In the genomic region with DNA sequence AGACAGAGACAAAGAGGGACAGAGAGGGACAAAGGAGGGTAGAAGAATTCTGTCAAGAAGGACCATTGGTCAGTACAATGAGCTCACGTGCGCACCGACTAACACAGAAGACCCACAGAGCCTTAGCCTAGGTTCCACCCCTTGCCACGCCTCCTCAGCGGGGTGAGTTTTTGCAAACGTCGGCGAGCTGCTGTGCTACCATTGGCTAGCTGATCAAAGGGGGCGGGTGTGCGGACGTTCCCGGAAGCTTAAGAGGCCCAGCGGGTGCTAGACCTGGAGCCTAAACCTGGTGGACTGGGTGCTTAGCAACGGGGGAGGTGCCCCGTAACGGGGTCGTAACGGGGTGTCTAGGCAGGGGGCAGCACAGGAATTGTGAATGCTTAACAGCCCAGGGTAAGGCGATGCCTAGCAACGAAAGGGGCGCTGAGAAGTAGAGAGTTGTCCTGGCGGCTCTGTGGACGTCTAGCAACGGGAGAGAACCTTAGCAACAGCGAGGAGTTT, we compare ENCODE assay signal across 8 mouse cellular contexts. TPM values are rescaled to one million over a fixed set of nuclear protein-coding genes. Genes with fewer than 3 reads are reported as not detected.
DNase-seq lines count a peak whose midpoint lies in the region; ATAC-seq and TF ChIP-seq lines count a peak whose summit lies in the region.

A gene (plus strand): TSS at position 243 of the 501 bp plus-strand sequence.

- DNase-seq in 3134 (ENCODE audit: extremely low read depth, insufficient read length, low spot score), result peak; percentile 90
- peak; percentile 96 to 97 for DNase-seq in adrenal gland, postnatal 36 days
- peak; percentile 97 for DNase-seq in heart, adult 18-20 months
- peak; percentile 98 for DNase-seq in kidney, adult 2 months
- peak; percentile 87 to 93 for DNase-seq in spleen, adult 2 months (ENCODE audit: low read depth in 1 of 2, low spot score in 2 of 2)

- WGBS in embryonic facial prominence, embryonic 13.5 days, result under 1% methylated on average over 25 of the region's 25 CpGs
- under 1% methylated on average over 25 of the region's 25 CpGs for WGBS in kidney, adult 2 months
- under 1% methylated on average over 25 of the region's 25 CpGs for WGBS in limb, embryonic 12.5 days
- under 1% methylated on average over 25 of the region's 25 CpGs for WGBS in midbrain, embryonic 15.5 days
- under 1% methylated on average over 25 of the region's 25 CpGs for WGBS in spleen, adult 2 months

- H3K27ac ChIP-seq in embryonic facial prominence, embryonic 13.5 days, result peak within 1 kb of the TSS; percentile 85
- peak within 1 kb of the TSS; percentile 29; the same call in 1 of the 2 replicates for H3K27ac ChIP-seq in kidney, adult 2 months (ENCODE audit: insufficient read depth, low read depth, low read length)
- peak within 1 kb of the TSS; percentile 84 for H3K27ac ChIP-seq in limb, embryonic 12.5 days
- peak within 1 kb of the TSS; percentile 81 for H3K27ac ChIP-seq in midbrain, embryonic 15.5 days
- H3K27ac ChIP-seq in spleen, adult 2 months (ENCODE audit: insufficient read depth, low read length), result peak within 1 kb of the TSS; percentile 4; the same call in 1 of the 2 replicates

- peak within 1 kb of the TSS; percentile 56 for H3K4me3 ChIP-seq in embryonic facial prominence, embryonic 13.5 days
- peak within 1 kb of the TSS; percentile 68 for H3K4me3 ChIP-seq in kidney, adult 2 months (ENCODE audit: insufficient read depth, low read depth, low read length)
- H3K4me3 ChIP-seq in limb, embryonic 12.5 days (replicated peaks), result peak within 1 kb of the TSS; percentile 47
- H3K4me3 ChIP-seq in midbrain, embryonic 15.5 days, result peak within 1 kb of the TSS; percentile 52
- H3K4me3 ChIP-seq in spleen, adult 2 months (ENCODE audit: extremely low read depth, insufficient read depth, insufficient read length), result peak within 1 kb of the TSS; percentile 59

- TF ChIP-seq CTCF in kidney, adult 2 months (conservative IDR thresholded peaks at IDR 0.05; ENCODE audit: insufficient read depth, insufficient read length, low read depth, low read length), result no peak
- no peak for TF ChIP-seq CTCF in spleen, adult 2 months (IDR thresholded peaks at IDR 0.05; ENCODE audit: extremely low read depth, insufficient read depth, insufficient read length, insufficient replicate concordance)

- H3K27me3 ChIP-seq in embryonic facial prominence, embryonic 13.5 days, result no peaks in the 10 kb centered on the region
- H3K27me3 ChIP-seq in kidney, adult 2 months (replicated peaks; ENCODE audit: control insufficient read depth, insufficient read depth, low read length), result no peaks in the 10 kb centered on the region
- no peaks in the 10 kb centered on the region for H3K27me3 ChIP-seq in limb, embryonic 12.5 days
- H3K27me3 ChIP-seq in midbrain, embryonic 15.5 days (replicated peaks), result no peaks in the 10 kb centered on the region
- H3K27me3 ChIP-seq in spleen, adult 2 months (ENCODE audit: control insufficient read depth, insufficient read depth, low read length), result no peaks in the 10 kb centered on the region

- peak within 1 kb of the TSS; percentile 83 for H3K4me2 ChIP-seq in embryonic facial prominence, embryonic 13.5 days
- peak within 1 kb of the TSS; percentile 74 for H3K4me2 ChIP-seq in limb, embryonic 12.5 days
- peak within 1 kb of the TSS; percentile 78 for H3K4me2 ChIP-seq in midbrain, embryonic 15.5 days

- peaks cover 8% of the 10 kb centered on the region for H3K36me3 ChIP-seq in embryonic facial prominence, embryonic 13.5 days
- no peaks in the 10 kb centered on the region for H3K36me3 ChIP-seq in kidney, adult 2 months (ENCODE audit: control insufficient read depth, insufficient read depth, low read length)
- no peaks in the 10 kb centered on the region for H3K36me3 ChIP-seq in limb, embryonic 12.5 days
- H3K36me3 ChIP-seq in midbrain, embryonic 15.5 days (replicated peaks), result no peaks in the 10 kb centered on the region
- no peaks in the 10 kb centered on the region for H3K36me3 ChIP-seq in spleen, adult 2 months (ENCODE audit: control insufficient read depth, insufficient read depth, low read length)

- peak; percentile 61 for TF ChIP-seq POLR2A in kidney, adult 2 months (IDR thresholded peaks at IDR 0.05; ENCODE audit: low read depth, low read length)
- TF ChIP-seq POLR2A in spleen, adult 2 months (IDR thresholded peaks at IDR 0.05; ENCODE audit: low read depth, low read length), result no peak

- peaks cover 16% of the 10 kb centered on the region for H3K4me1 ChIP-seq in embryonic facial prominence, embryonic 13.5 days
- peaks cover 8% of the 10 kb centered on the region for H3K4me1 ChIP-seq in kidney, adult 2 months (ENCODE audit: control insufficient read depth, insufficient read depth, low read length)
- H3K4me1 ChIP-seq in limb, embryonic 12.5 days (replicated peaks), result peaks cover 19% of the 10 kb centered on the region
- peaks cover 17% of the 10 kb centered on the region for H3K4me1 ChIP-seq in midbrain, embryonic 15.5 days
- H3K4me1 ChIP-seq in spleen, adult 2 months (ENCODE audit: control insufficient read depth, insufficient read depth, insufficient read length), result peaks cover 7% of the 10 kb centered on the region; the same call in 1 of the 2 replicates

- no peaks in the 10 kb centered on the region for H3K9me3 ChIP-seq in embryonic facial prominence, embryonic 13.5 days
- no peaks in the 10 kb centered on the region for H3K9me3 ChIP-seq in limb, embryonic 12.5 days
- H3K9me3 ChIP-seq in midbrain, embryonic 15.5 days, result no peaks in the 10 kb centered on the region

- ATAC-seq in embryonic facial prominence, embryonic 13.5 days (ENCODE audit: insufficient number of reproducible peaks, insufficient read depth, low FRiP score, low TSS enrichment, low read depth), result peak; percentile 89
- ATAC-seq in limb, embryonic 12.5 days (ENCODE audit: insufficient number of reproducible peaks, insufficient read depth, low FRiP score, low TSS enrichment, low read depth), result peak; percentile 93
- ATAC-seq in midbrain, embryonic 15.5 days (replicated peaks), result peak; percentile 93

- peak within 1 kb of the TSS; percentile 73 for H3K9ac ChIP-seq in embryonic facial prominence, embryonic 13.5 days
- H3K9ac ChIP-seq in limb, embryonic 12.5 days (replicated peaks), result peak within 1 kb of the TSS; percentile 63
- H3K9ac ChIP-seq in midbrain, embryonic 15.5 days, result peak within 1 kb of the TSS; percentile 49

RNA-seq across cellular contexts. Expression of the gene that starts here (rescaled TPM):
- 10 to 100 TPM; 41.3 to 70.6 TPM for total RNA-seq in adrenal gland, postnatal 36 days (2021)
- polyA plus RNA-seq in embryonic facial prominence, embryonic 13.5 days (2015; fragmentation: Nextera tagmentation; extraction: Ambion mirVana), result 19.0 and 20.5 TPM in 2 replicates
- 10 to 100 TPM in 1 of 2 experiments, 1 to 10 TPM in 1; 9.8 to 11.3 TPM for total RNA-seq in heart, adult 18-20 months (2021)
- 43.1 and 50.3 TPM in 2 replicates for polyA plus RNA-seq in kidney, adult 2 months (2012; rRNA removed)
- 15.7 and 16.6 TPM in 2 replicates for polyA plus RNA-seq in limb, embryonic 12.5 days (2016; fragmentation: Nextera tagmentation; extraction: Ambion mirVana)
- polyA plus RNA-seq in midbrain, embryonic 15.5 days (2015; fragmentation: Nextera tagmentation; extraction: Ambion mirVana), result 26.9 and 27.9 TPM in 2 replicates
- 28.9 and 36.4 TPM in 2 replicates for polyA plus RNA-seq in spleen, adult 2 months (2012; rRNA removed)

Comparison
In these comparisons a context has a peak if more than half of its experiments do, and no peak if none do; other contexts are left out.
1. Peak in every context shown above with its lines: DNase-seq, ATAC-seq, H3K4me3 ChIP-seq and H3K27ac ChIP-seq.
2. H3K27ac ChIP-seq: peak in every context shown above with its lines; median percentile 85 in embryonic facial prominence, embryonic 13.5 days; 84 in limb, embryonic 12.5 days; 81 in midbrain, embryonic 15.5 days; 29 in kidney, adult 2 months; 4 in spleen, adult 2 months.